Mouse (Mus musculus) CD8-positive naive resting alpha-beta T cell, adult 2 months (primary cell): Measurements from ENCODE around the gene Maml3.

Experiments used
- DNase-seq, 2 experiments: peaks; one replicate each; pipeline ENCODE4 v3.0.0; 2022; ENCODE audit warnings: low read depth in 2 of 2, low spot score in 2 of 2

Gene Maml3

DNA sequence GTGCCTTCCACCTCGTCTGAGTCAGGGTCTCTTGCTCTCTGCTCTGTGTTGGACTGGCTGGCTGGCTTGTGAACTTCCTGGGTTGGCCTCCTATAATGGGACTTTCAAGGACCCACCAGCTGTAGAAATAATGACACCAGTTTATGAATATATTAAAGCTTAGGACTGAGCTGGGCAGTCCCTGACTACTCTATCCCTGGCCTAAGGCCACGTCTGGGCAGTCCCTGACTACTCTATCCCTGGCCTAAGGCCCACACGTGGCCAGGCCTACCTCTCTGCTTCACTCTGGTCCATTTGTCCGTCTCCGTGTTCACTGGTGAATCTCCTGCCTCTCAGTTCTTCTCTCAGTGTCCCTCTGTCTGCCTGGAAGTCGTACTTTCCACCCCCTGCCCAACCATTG lies 459.4 kb downstream of the Maml3 start:
- no peak for DNase-seq

DNA sequence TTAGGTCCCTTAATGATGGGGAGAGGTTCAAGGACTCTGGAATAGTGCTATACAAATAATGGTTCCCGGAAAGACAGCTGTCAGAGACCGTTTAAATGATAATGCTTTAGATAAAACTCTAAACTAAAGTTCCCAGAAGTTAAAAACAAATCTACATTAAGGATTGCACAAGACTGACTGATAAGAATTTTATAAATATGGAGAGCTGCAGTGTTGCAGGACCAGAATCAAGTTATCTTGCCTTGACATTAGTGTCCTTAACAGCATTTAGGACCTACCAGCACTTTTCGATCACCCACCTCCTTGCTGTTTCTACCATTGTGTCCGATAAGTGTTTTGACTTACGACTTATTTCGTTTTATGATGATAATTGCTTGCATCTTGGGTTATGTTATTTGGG lies 466.6 kb downstream of the Maml3 start:
- DNase-seq = no peak

DNA sequence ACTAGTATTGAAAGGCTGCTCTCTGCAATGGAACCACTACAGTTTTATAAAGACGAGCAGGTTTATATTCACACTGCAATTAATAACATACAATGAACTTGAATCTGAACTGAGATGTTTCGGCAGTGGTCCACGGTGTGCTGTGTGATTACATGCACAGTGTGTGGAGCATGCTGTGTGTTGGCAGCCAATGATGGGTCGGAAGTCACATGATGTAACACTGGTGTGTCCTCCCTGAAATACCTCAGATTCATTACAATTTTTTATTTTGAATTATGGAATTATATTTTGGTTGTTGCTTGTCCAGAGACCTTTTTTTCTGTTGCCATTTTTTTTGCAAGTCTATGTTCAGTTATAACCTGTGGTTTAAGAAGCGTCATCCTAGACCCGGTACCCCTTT lies 467.6 kb downstream of the Maml3 start:
- DNase-seq = no peak

DNA sequence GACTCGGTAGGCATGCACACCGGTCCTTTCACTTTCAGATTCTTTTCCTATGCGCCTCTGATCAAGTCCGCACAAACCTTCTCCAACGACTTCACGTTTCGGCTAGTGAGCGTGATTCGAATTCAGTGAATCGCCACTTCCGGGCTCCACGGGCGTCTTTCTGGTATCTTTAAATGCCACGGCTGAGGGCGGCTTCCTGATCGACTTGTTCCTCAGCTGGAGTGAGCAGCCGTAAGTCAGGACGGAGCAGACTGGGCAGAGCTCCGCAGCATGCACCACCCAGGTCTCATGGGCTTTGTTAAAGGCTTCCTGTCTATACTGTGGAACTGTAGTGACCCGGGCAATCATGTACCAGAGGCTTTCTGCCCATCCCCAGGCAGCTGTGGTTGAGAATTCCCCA lies 468.2 kb downstream of the Maml3 start:
- peak; percentile 19 to 46 for DNase-seq

DNA sequence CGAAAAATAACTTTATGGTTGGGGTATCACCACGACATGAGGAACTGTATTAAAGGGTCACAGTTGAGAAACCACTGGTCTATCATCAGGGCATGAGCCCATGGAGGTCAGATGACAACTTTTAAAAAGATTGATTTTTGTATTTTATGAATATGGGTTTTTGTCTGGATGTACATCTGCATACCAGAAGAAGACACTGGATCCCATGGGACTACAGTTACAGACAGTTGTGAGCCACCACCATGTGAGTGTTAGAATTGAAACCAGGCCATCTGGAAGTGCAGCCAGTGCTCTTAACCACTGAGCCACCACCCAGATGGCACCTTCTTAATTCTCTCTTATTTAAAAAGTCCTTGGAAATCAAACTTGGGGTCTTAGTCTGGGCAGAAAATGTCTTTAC lies 468.9 kb downstream of the Maml3 start:
- DNase-seq = no peak
